Mouse (Mus musculus) 3134 (cell line): ENCODE results near the gene Wnk2.

ENCODE experiments used
- DNase-seq: peaks from one replicate; pipeline ENCODE4 v3.0.0-alpha.2; 2011; ENCODE audit warnings: low spot score; ENCODE audit not compliant: insufficient read length; ENCODE audit errors: extremely low read depth

Gene Wnk2

GRCm38 (mm10) chr13:48996731-48997130, 151.1 kb downstream of the Wnk2 start:
- no peak for DNase-seq

GRCm38 (mm10) chr13:48994903-48995302, 152.9 kb downstream of the Wnk2 start:
- no peak for DNase-seq

- DNase-seq = no peak
Observed at GRCm38 (mm10) chr13:48992914-48993313, 154.9 kb downstream of the Wnk2 start.

- DNase-seq = no peak
Observed at GRCm38 (mm10) chr13:48990138-48990537, 157.7 kb downstream of the Wnk2 start.
